ENCODE assay signal across 9 mouse cellular contexts in genomic region chr19:6018142-6019089, GRCm38 (mm10). TPM values are rescaled to one million over a fixed set of nuclear protein-coding genes. Genes with fewer than 3 reads are reported as not detected.
DNase-seq lines count a peak whose midpoint lies in the region; ATAC-seq and TF ChIP-seq lines count a peak whose summit lies in the region.
"Had no signal": no experiment of that assay in that cellular context is flagged by ENCODE, and none has a peak within 500 bp of the region (broad histone marks: within the 10 kb centered on the region; RNA-seq: fewer than 3 reads in every experiment).

No protein-coding gene starts in this region.

- peak overlapping the region; percentile 58 for H3K27ac ChIP-seq in MEL (ENCODE audit: control insufficient read depth, low read depth, low read length)
- peak overlapping the region; percentile 74 for H3K27ac ChIP-seq in liver, embryonic 16.5 days (ENCODE audit: low read length)

- TF ChIP-seq EP300 in MEL (IDR thresholded peaks at IDR 0.05; ENCODE audit: low read depth in 1 of 2, low read length in 2 of 2): no peak

- H3K36me3 ChIP-seq in MEL (ENCODE audit: control insufficient read depth in 1 of 2, insufficient read depth in 2 of 2, low read length in 2 of 2): peaks cover 0 to 15% of the 10 kb centered on the region in 2 experiments; a peak in 2 of 4 replicates
- H3K36me3 ChIP-seq in liver, embryonic 16.5 days (ENCODE audit: control insufficient read depth, insufficient read depth): no peaks in the 10 kb centered on the region

- no peaks in the 10 kb centered on the region for H3K27me3 ChIP-seq in MEL (ENCODE audit: control insufficient read depth in 1 of 2, insufficient read depth in 2 of 2, low read length in 2 of 2)
- no peaks in the 10 kb centered on the region for H3K27me3 ChIP-seq in liver, embryonic 16.5 days (ENCODE audit: control insufficient read depth, insufficient read depth, low read depth, low read length)

- peak overlapping the region; percentile 40 to 48 for H3K4me3 ChIP-seq in MEL (ENCODE audit: control insufficient read depth in 1 of 2, insufficient read depth in 1 of 2, low read depth in 2 of 2, low read length in 2 of 2)
- peak overlapping the region; percentile 42 for H3K4me3 ChIP-seq in liver, embryonic 16.5 days (ENCODE audit: low read depth, low read length)

- peak overlapping the region; percentile 51 for H3K4me2 ChIP-seq in liver, embryonic 16.5 days (ENCODE audit: low read depth, low read length)

- peak; percentile 30 to 71; a peak in 2 of 4 replicates for TF ChIP-seq POLR2A in MEL (IDR thresholded peaks at IDR 0.05; ENCODE audit: control insufficient read depth in 1 of 2, insufficient read depth in 1 of 2, low read depth in 1 of 2, low read length in 2 of 2, poor library complexity in 1 of 2)

- peaks cover 4 to 16% of the 10 kb centered on the region in 2 experiments; a peak in 3 of 4 replicates for H3K4me1 ChIP-seq in MEL (ENCODE audit: control insufficient read depth in 1 of 2, insufficient read depth in 2 of 2, low read length in 2 of 2)
- peaks cover 46% of the 10 kb centered on the region for H3K4me1 ChIP-seq in liver, embryonic 16.5 days (ENCODE audit: control insufficient read depth, low read depth, low read length)

- WGBS in liver, embryonic 16.5 days (ENCODE audit: insufficient replicate concordance): 22% methylated on average over 15 of the region's 15 CpGs

- H3K79me2 ChIP-seq in MEL (ENCODE audit: control insufficient read depth, insufficient read depth, low read length, poor library complexity): peaks cover 10% of the 10 kb centered on the region

- H3K9me3 ChIP-seq in MEL (replicated peaks; ENCODE audit: insufficient read depth, low read length): no peaks in the 10 kb centered on the region
- H3K9me3 ChIP-seq in liver, embryonic 16.5 days (replicated peaks; ENCODE audit: control insufficient read depth, low read length): no peaks in the 10 kb centered on the region

- peak; percentile 91 for TF ChIP-seq RAD21 in MEL (IDR thresholded peaks at IDR 0.05; ENCODE audit: low read depth, low read length)

- ATAC-seq in liver, embryonic 16.5 days (ENCODE audit: low read depth): peak; percentile 41

- peak; percentile 91 to 97 (median 93) for TF ChIP-seq CTCF in MEL (IDR thresholded peaks at IDR 0.05 in 2 of 3, conservative IDR thresholded peaks at IDR 0.05 in 1 of 3; ENCODE audit: control insufficient read depth in 1 of 3, insufficient read depth in 1 of 3, low read depth in 2 of 3, low read length in 3 of 3, poor library complexity in 1 of 3, severe bottlenecking in 1 of 3)

- H3K9ac ChIP-seq in MEL (ENCODE audit: control insufficient read depth, low read depth, low read length, poor library complexity, severe bottlenecking): peak overlapping the region; percentile 51
- peak overlapping the region; percentile 52 for H3K9ac ChIP-seq in liver, embryonic 16.5 days (ENCODE audit: low read depth, low read length)

- DNase-seq in 3T3-L1 (ENCODE audit: low read depth, low spot score) (peak; percentile 98), MEL (ENCODE audit: low read depth, low spot score) (peak; percentile 93)
- peak; percentile 88 for DNase-seq in cerebellum, adult 8-10 months
- DNase-seq in gastrocnemius, adult 18-20 months (ENCODE audit: low spot score): peak; percentile 92
- DNase-seq in kidney, postnatal 36 days: peak; percentile 92 to 96
- DNase-seq in retina, postnatal 7 days (ENCODE audit: low read depth, low spot score): peak; percentile 72
- peak; percentile 72 to 75 for DNase-seq in urinary bladder, adult 18-20 months (ENCODE audit: low spot score in 2 of 2)

TF ChIP-seq in MEL, 35 proteins besides CTCF, POLR2A, EP300 and RAD21 (continues in another document):
- peak; percentile 91 for TF ChIP-seq SIN3A (IDR thresholded peaks at IDR 0.05; ENCODE audit: low read length)
- TF ChIP-seq MYC (IDR thresholded peaks at IDR 0.05; ENCODE audit: low read depth, low read length): peak; percentile 96
- TF ChIP-seq ZNF384 (IDR thresholded peaks at IDR 0.05; ENCODE audit: low read depth, low read length): peak; percentile 20; the same call in 1 of the 2 replicates
- no peak for TF ChIP-seq CHD1 (IDR thresholded peaks at IDR 0.05; ENCODE audit: low read depth, low read length)
- TF ChIP-seq GATA1 (IDR thresholded peaks at IDR 0.05; ENCODE audit: low read depth, low read length): 0 out of 2 replicates have a peak, but pooled peaks have one; percentile 24
- TF ChIP-seq ELF1 (IDR thresholded peaks at IDR 0.05; ENCODE audit: low read depth, low read length): peak; percentile 31; the same call in 1 of the 2 replicates
- TF ChIP-seq MAZ (IDR thresholded peaks at IDR 0.05; ENCODE audit: low read depth, low read length): no peak
- peak; percentile 89 for TF ChIP-seq MAX (IDR thresholded peaks at IDR 0.05; ENCODE audit: low read length)
- TF ChIP-seq NRF1 (IDR thresholded peaks at IDR 0.05; ENCODE audit: insufficient read depth, low read depth, low read length, poor library complexity, severe bottlenecking): no peak
- peak; percentile 91 for TF ChIP-seq BHLHE40 (IDR thresholded peaks at IDR 0.05; ENCODE audit: borderline replicate concordance, low read depth, low read length)
- no peak for TF ChIP-seq POLR2AphosphoS2 (IDR thresholded peaks at IDR 0.05; ENCODE audit: low read length)
- no peak for TF ChIP-seq USF2 (IDR thresholded peaks at IDR 0.05; ENCODE audit: borderline replicate concordance in 1 of 2, insufficient read depth in 1 of 2, low read depth in 1 of 2, low read length in 2 of 2)
- TF ChIP-seq POLR2AphosphoS5 (IDR thresholded peaks at IDR 0.05; ENCODE audit: borderline replicate concordance, low read depth, low read length): no peak
- peak; percentile 96 for TF ChIP-seq MXI1 (IDR thresholded peaks at IDR 0.05; ENCODE audit: low read depth, low read length)
- no peak for TF ChIP-seq ZKSCAN1 (IDR thresholded peaks at IDR 0.05; ENCODE audit: low read depth, low read length)
- peak; percentile 92 for TF ChIP-seq SMC3 (IDR thresholded peaks at IDR 0.05; ENCODE audit: low read depth, low read length)
- 0 out of 2 replicates have a peak, but pooled peaks have one; percentile 14 for TF ChIP-seq JUND (IDR thresholded peaks at IDR 0.05; ENCODE audit: low read depth, low read length)
- TF ChIP-seq MEF2A (IDR thresholded peaks at IDR 0.05; ENCODE audit: extremely low read depth, insufficient replicate concordance, low read depth, low read length, poor library complexity, severe bottlenecking): no peak
- peak; percentile 87 for TF ChIP-seq USF1 (IDR thresholded peaks at IDR 0.05; ENCODE audit: low read depth, low read length)
- TF ChIP-seq KAT2A (conservative IDR thresholded peaks at IDR 0.05; ENCODE audit: low read depth, low read length): no peak
- TF ChIP-seq UBTF (IDR thresholded peaks at IDR 0.05; ENCODE audit: borderline replicate concordance, insufficient read depth, low read depth, low read length): no peak
- TF ChIP-seq ETS1 (IDR thresholded peaks at IDR 0.05; ENCODE audit: low read depth, low read length): no peak
- peak; percentile 45; the same call in 1 of the 2 replicates for TF ChIP-seq HCFC1 (IDR thresholded peaks at IDR 0.05; ENCODE audit: low read depth, low read length)
- TF ChIP-seq NELFE (IDR thresholded peaks at IDR 0.05; ENCODE audit: low read depth, low read length): peak; percentile 50; the same call in 1 of the 2 replicates
- no peak for TF ChIP-seq E2F4 (IDR thresholded peaks at IDR 0.05; ENCODE audit: borderline replicate concordance, low read depth, low read length)
- TF ChIP-seq GABPA (IDR thresholded peaks at IDR 0.05; ENCODE audit: low read depth, low read length): no peak
- peak; percentile 69 for TF ChIP-seq TBP (IDR thresholded peaks at IDR 0.05; ENCODE audit: low read depth, low read length)
- TF ChIP-seq TAL1 (IDR thresholded peaks at IDR 0.05; ENCODE audit: low read length): no peak
- 0 out of 2 replicates have a peak, but pooled peaks have one; percentile 11 for TF ChIP-seq TCF12 (IDR thresholded peaks at IDR 0.05; ENCODE audit: low read depth, low read length)
- 0 out of 2 replicates have a peak, but pooled peaks have one; percentile 42 for TF ChIP-seq MAFK (IDR thresholded peaks at IDR 0.05; ENCODE audit: borderline replicate concordance, low read depth, low read length)
- no peak for TF ChIP-seq CHD2 (IDR thresholded peaks at IDR 0.05; ENCODE audit: low read length)
- TF ChIP-seq ZC3H11A (IDR thresholded peaks at IDR 0.05; ENCODE audit: low read depth, low read length): peak; percentile 82

RNA-seq across cellular contexts. Expression of gene Capn1, which starts 2.7 kb away (rescaled TPM):
- 42.5 and 43.4 TPM in 2 replicates for total RNA-seq in MEL (2012; rRNA removed)
- polyA plus RNA-seq in MEL (2012; ENCODE audit: insufficient read depth in 1 of 2, insufficient read length in 2 of 2, low read depth in 1 of 2, low replicate concordance in 2 of 2, missing spikeins in 1 of 2): 10 to 100 TPM in 1 of 2 experiments, not detected in 1; 75.2 TPM
- 10 to 100 TPM; 89.8 to 91.1 TPM for total RNA-seq in gastrocnemius, adult 18-20 months (2021)
- 22.2 and 23.4 TPM in 2 replicates for polyA plus RNA-seq in liver, embryonic 16.5 days (2015; fragmentation: Nextera tagmentation; extraction: Ambion mirVana)

RNA-seq across cellular contexts. Expression of gene Syvn1, which starts 28.0 kb away (rescaled TPM):
- 12.5 and 14.3 TPM in 2 replicates for total RNA-seq in MEL (2012; rRNA removed)
- 10 to 100 TPM in 1 of 2 experiments, not detected in 1; 55.0 TPM for polyA plus RNA-seq in MEL (2012; ENCODE audit: insufficient read depth in 1 of 2, insufficient read length in 2 of 2, low read depth in 1 of 2, low replicate concordance in 2 of 2, missing spikeins in 1 of 2)
- 10 to 100 TPM; 18.4 to 20.5 TPM for total RNA-seq in gastrocnemius, adult 18-20 months (2021)
- 14.4 and 19.0 TPM in 2 replicates for polyA plus RNA-seq in liver, embryonic 16.5 days (2015; fragmentation: Nextera tagmentation; extraction: Ambion mirVana)

RNA-seq across cellular contexts. Expression of gene Slc22a20, which starts 32.5 kb away (rescaled TPM):
- not detected in 2 replicates for total RNA-seq in MEL (2012; rRNA removed)
- not detected for polyA plus RNA-seq in MEL (2012; ENCODE audit: insufficient read depth in 1 of 2, insufficient read length in 2 of 2, low read depth in 1 of 2, low replicate concordance in 2 of 2, missing spikeins in 1 of 2)
- total RNA-seq in gastrocnemius, adult 18-20 months (2021): not detected
- polyA plus RNA-seq in liver, embryonic 16.5 days (2015; fragmentation: Nextera tagmentation; extraction: Ambion mirVana): 0.06 TPM in 2 replicates
- polyA plus RNA-seq: large intestine, adult 2 months had no signal

RNA-seq across cellular contexts. Expression of gene Mrpl49, which starts 39.2 kb away (rescaled TPM):
- 65.1 and 81.6 TPM in 2 replicates for total RNA-seq in MEL (2012; rRNA removed)
- polyA plus RNA-seq in MEL (2012; ENCODE audit: insufficient read depth in 1 of 2, insufficient read length in 2 of 2, low read depth in 1 of 2, low replicate concordance in 2 of 2, missing spikeins in 1 of 2): 10 to 100 TPM in 1 of 2 experiments, not detected in 1; 98.7 TPM
- 10 to 100 TPM; 27.5 to 29.3 TPM for total RNA-seq in gastrocnemius, adult 18-20 months (2021)
- 37.4 and 38.5 TPM in 2 replicates for polyA plus RNA-seq in liver, embryonic 16.5 days (2015; fragmentation: Nextera tagmentation; extraction: Ambion mirVana)

RNA-seq across cellular contexts. Expression of gene Fau, which starts 39.2 kb away (rescaled TPM):
- 2,020 and 2,413 TPM in 2 replicates for total RNA-seq in MEL (2012; rRNA removed)
- polyA plus RNA-seq in MEL (2012; ENCODE audit: insufficient read depth in 1 of 2, insufficient read length in 2 of 2, low read depth in 1 of 2, low replicate concordance in 2 of 2, missing spikeins in 1 of 2): 1,000 to 10,000 TPM in 1 of 2 experiments, not detected in 1; 2,967 TPM
- total RNA-seq in gastrocnemius, adult 18-20 months (2021): 100 to 1,000 TPM; 425 to 500 TPM
- polyA plus RNA-seq in liver, embryonic 16.5 days (2015; fragmentation: Nextera tagmentation; extraction: Ambion mirVana): 440 and 454 TPM in 2 replicates

Comparison
In these comparisons a context has a peak if more than half of its experiments do, and no peak if none do; other contexts are left out.
1. Peak in every context shown above with its lines: DNase-seq, ATAC-seq, H3K4me3 ChIP-seq and H3K27ac ChIP-seq.